Mouse (Mus musculus) heart, postnatal 25 days (tissue): ENCODE results near the gene Ciita. TPM values are rescaled to one million over a fixed set of nuclear protein-coding genes. Genes with fewer than 3 reads are reported as not detected.

Source experiments
- DNase-seq: peaks from one replicate; pipeline ENCODE4 v3.0.0; 2022; ENCODE audit warnings: low spot score
- intact Hi-C: fragments of 180-260 bp; cut with DNase I; formaldehyde crosslinking; loops from one replicate; pipeline ENCODE4 v1.15.1; 2025
- total RNA-seq, 2 experiments: library from RNA; stranded (reverse); gene quantifications; 2 replicates each; pipeline ENCODE4 v1.2.3; 2021

Ciita gene
- total RNA-seq, 2 experiments from 2014 or later = 0.52 to 0.64 TPM

GRCm38 (mm10) chr16:10508691-10509090 is 28.8 kb downstream of the Ciita start:
- intact Hi-C loops = no loop called here
- no peak for DNase-seq

DNA sequence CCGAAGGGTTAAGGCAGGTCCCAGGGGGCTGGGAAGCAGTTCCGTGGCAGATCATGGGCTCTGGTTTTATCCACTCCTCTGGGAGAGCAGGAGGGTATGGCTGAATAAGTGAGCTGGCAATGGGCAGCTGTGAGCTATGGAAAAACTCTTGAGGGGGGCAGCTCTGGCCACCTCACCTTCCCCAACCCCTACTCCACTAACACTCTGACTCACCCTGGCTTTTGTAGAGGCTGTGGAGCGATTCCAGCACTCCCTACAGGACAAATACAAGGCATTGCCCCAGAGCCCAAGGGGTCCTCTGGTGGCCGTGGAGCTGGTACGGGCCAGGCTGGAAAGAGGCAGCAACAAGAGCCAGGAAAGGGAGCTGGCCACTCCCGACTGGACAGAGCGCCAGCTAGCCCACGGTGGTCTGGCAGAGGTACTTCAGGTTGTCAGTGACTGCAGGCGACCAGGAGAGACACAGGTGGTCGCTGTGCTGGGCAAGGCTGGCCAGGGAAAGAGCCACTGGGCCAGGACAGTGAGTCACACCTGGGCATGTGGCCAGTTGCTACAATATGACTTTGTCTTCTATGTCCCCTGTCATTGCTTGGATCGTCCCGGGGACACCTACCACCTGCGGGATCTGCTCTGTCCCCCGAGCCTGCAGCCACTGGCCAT is 30.7 kb downstream of the Ciita start:
- no peak for DNase-seq
- intact Hi-C loops = no loop called here

- DNase-seq = no peak
- intact Hi-C loops = no loop called here
Observed at GRCm38 (mm10) chr16:10511134-10511520, 31.3 kb downstream of the Ciita start.

DNA sequence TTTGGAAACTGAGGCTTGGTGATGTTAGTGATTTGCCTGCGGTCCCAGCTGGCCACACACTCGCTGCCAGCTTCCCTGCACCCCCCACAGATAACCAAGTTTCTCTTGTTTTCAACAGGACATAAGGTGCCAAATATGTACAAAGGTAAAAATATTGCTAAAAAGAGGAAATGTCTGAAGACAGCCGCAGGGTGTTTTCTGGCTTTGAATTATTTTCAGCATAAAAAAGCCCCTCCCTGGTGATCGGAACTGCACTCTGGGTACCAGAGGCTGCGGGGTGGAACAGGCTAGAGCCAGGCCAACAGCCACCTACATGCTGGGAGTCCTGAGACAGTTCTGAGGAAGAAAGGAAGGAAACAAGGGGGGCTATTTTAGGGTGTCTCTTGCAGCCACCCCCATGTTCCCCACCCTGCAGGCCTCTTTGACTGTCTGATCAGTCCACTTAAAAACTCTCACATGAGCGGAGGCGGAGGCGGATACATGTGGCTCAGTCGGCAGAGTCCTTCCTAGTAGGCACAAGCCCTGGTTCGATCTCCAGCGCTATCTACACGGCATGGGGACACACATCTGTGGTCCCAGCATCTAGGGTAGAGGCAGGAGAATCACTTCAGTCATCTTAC is 36.2 kb downstream of the Ciita start:
- intact Hi-C loops = no loop called here
- DNase-seq = no peak

DNA sequence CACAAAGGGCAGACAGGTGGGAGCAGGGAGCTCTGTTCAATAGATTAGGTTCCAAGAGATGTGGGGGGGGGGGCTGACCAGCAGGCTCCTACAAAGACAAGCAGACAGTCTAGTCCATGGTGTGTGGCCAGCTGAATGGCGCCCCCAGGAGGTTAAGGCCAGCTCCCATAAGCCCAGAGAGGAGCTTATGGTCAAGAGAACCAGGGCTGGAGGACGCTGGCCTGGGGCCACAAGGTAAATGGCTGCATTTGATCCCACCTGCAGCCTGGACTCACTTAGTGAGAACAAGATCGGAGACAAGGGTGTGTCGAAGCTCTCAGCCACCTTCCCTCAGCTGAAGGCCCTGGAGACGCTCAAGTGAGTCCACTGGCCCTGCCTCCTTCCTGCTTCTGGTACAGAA is 38.2 kb downstream of the Ciita start:
- DNase-seq = no peak
- intact Hi-C loops = no loop called here

- no peak for DNase-seq
- intact Hi-C loops = loop anchor here (2.0 to 5.0 kb wide), 3 partner anchors 104 to 434 kb away; no protein-coding TSS in a partner anchor
Observed at GRCm38 (mm10) chr16:10520908-10521614, 41.2 kb downstream of the Ciita start.

DNA sequence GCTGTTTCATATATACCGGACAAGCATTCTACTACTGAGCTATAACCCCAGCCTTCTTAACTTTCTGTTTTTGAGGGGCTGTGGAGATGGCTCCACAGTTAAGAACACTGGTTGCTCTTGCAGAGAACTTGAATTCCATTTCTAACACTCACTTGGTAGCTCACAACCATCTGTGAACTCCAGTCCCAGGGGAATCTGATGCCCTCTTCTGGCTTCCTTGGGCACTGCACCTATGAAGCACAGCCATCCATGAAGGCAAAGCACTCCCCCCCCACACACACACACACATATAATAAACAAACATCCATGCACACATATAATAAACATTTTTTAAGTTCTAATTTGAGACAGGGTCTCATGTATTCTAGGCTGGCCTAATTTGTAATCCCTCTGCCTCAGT is 43.0 kb downstream of the Ciita start:
- intact Hi-C loops = loop anchor here (5.0 kb wide), 2 partner anchors 106 to 436 kb away; no protein-coding TSS in a partner anchor
- DNase-seq = no peak

DNA sequence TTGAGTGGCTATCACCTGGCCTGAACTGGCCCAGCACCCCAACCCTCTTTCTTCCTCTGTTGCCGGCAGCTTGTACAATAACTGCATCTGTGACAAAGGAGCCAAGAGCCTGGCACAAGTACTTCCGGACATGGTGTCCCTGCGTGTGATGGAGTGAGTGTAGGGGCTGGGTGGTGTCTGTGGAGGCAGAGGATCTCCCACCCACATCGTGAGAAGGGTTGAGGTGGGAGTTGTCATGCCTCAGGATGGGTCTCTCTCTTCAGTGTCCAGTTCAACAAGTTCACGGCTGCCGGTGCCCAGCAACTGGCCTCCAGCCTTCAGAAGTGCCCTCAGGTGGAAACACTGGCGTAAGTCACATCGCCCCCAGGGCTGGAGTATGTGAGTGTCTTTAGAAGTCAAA is 43.8 kb downstream of the Ciita start:
- no peak for DNase-seq
- intact Hi-C loops = loop anchor here (5.0 kb wide), 2 partner anchors 106 to 436 kb away; no protein-coding TSS in a partner anchor

DNA sequence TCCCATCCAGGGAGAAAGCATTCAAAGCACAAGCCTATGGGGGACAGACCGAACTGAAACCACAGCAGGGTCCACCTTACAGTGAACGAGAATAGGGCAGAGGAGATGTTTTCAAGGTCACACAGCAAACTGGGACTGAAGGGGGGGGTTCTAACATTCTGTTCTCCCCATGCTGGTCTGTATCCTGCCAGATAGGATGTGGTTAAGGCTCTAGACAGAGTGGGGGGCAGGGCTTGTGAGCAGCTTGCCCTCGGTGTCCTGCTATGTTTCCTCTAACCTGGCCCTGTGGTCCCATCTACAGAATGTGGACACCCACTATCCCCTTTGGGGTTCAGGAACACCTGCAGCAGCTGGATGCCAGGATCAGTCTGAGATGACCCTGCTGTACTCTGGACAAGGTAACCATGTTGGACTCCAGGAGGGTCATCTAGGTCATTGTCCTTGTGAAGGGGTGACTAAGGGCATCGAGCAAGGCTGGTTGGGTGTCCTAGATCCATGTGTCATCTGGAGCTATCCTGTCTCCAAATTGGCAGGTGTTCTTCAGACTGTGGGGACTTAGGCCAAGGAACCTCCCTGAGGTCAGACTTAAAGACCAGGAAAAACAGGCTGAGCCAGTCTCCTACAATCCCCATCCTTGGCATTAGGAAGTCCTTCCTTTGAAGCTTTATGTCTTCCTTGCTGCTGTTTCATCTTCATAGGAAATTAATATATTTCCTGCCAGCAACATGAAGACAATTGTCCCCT is 45.2 kb downstream of the Ciita start:
- DNase-seq = no peak
- intact Hi-C loops = loop anchor here (5.0 kb wide), 2 partner anchors 108 to 438 kb away; no protein-coding TSS in a partner anchor

DNA sequence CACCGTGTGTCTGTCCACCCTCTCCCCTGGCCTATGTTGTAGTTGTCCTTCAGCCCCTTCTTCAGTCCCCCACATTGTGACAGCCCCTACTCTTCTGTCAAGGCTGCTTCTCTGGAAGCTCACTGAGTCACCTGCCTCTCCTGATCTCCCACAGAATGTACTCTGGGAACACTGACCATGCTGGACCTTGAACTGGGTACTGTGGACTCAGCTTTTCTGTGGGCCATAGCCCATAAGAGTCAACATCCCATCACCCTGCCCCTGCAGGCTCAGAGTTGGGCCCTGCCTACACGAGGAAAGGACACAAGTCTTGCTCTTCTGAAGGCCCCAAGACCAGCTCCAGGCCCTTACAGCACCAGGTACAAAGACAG is 45.7 kb downstream of the Ciita start:
- intact Hi-C loops = no loop called here

DNA sequence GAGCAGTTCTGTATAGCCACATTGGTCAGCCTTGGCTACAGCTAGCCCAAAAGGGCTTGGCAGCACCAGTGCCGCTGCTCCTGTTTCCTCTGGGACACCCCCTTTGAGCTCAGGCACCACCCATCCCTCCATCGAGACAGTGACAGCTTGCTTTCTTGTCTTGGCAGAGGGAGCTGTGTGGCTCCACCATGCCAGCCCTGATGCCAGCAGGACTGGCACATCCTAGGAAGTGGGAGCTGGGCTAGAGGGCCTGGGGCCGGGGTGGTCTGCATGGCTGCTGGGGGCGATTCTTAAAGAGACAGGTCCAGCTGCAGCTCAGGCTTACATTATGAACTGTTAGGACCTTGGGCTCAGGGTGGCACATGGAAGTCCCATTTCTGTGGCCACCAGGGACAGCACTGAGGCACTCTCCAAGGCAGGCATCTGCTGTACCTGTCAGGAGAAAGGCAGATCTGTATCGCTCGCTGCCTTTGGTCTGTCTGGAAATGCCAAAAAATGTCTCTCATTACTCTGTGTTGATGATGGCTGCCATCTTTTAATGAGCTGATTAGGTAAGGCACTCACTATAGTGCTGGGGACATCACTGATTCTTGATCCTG is 47.3 kb downstream of the Ciita start:
- intact Hi-C loops = no loop called here

More for the DNA sequence above, 45.7 kb downstream of the Ciita start:
- DNase-seq = no peak

DNA sequence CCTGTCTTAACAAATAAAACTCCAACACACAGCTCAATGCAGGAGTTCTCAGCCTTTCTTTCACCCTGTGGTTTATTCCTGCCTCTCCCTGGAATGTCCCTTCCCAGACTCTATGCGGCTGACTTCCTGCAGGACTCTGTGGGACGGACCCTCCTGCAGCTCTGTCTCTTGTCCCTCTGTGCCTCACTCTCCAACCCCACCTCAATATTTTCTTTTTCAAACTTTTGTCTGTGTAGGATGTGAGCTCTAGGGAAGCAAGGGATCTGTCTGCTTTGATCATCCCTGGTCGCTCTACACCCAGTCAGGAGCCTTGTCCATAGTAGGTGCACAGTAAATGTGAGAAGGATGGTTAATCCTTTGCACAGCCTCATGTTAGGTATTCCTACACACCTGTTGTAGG is 48.5 kb downstream of the Ciita start:
- no peak for DNase-seq
- intact Hi-C loops = no loop called here

More for the DNA sequence above, 47.3 kb downstream of the Ciita start:
- no peak for DNase-seq

GRCm38 (mm10) chr16:10530179-10530578 is 50.3 kb downstream of the Ciita start:
- DNase-seq = no peak
- intact Hi-C loops = no loop called here

DNA sequence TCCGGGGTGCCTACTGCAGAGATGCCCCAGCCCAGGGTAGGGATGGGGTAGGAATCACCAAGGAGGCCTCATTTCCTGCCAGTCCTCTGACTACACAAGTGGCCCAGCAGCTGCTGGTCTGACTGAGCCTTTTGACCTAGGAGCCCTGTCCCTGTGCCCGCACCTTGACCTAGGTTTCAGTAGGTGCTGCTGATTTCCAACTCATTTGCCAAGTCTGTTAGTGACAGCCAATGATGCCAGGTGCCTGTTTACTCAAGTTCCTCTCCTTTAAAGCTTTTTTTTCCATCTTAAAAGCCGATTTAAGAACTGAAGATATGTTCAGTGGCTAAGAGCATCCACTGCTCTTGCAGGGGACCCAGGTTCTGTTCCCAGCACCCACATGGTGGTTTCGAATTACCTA is 53.9 kb downstream of the Ciita start:
- DNase-seq = no peak
- intact Hi-C loops = no loop called here

DNA sequence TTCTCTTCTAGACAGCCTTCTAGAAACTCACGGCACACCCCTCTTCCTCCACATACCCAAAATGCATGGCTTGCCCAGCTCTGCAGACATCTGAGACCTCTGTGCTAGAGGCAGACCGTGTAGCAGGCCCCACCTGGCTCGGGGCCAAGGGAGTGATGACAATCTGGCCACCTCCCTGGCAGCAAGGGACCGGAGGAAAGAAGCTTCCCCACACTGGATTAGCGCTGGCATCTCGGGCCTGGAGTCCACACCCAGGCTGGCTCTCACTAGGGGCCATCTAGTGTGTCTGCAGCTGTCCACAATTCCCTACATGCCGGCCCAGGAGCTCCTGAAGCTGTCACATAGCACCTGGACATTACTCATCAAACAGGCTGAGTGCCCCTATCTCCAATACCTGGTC is 54.7 kb downstream of the Ciita start:
- intact Hi-C loops = no loop called here
- DNase-seq = no peak

- no peak for DNase-seq
- intact Hi-C loops = no loop called here
Observed at GRCm38 (mm10) chr16:10536323-10536722, 56.5 kb downstream of the Ciita start.

- intact Hi-C loops = no loop called here
- DNase-seq = no peak
Observed at GRCm38 (mm10) chr16:10536961-10537360, 57.1 kb downstream of the Ciita start.

DNA sequence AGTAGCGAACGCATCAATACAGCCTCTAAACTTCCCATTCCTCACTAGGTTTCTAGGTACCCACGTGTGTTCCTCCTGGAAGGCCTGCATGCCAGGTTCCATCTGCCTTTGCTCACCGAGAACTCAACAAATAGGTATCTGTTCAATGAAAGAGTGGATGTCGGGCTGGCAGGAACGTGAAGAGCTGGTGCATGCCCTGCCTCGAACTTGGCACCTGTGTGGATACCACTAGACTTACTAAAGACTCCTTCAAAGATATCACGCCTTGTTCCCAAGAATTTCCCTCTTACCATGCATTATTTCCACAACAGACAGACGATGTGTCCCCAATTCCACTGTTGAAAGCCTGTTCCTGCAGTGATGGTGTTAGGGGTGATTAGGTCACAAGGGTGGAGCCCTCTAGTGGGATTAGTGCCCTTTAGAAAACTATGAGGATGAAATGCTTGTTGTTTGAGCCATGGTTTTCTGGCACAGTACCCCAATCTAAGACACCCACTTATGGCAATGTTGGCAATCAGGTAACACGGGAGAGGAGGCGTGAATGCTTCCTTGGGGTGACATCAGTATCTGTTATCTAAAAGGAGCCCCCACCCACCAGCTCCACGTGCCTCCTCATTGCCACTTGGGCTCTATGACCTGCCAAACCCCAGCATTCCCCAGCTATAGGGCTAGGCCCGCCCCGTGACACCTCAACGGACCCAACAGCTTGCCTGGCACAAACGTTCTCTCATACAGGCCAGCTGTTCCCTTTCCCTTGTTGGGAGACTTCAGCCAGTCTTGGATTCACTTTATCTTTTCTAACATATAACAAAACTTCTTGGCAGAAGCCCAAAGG is 61.1 kb downstream of the Ciita start:
- intact Hi-C loops = loop anchor here (10.0 kb wide), 2 partner anchors 594 to 714 kb away; partner anchors contain the start of genes Gspt1 and Txndc11

GRCm38 (mm10) chr16:10541598-10541930 is 61.7 kb downstream of the Ciita start:
- DNase-seq = peak; percentile 8
- intact Hi-C loops = loop anchor here (10.0 kb wide), 2 partner anchors 593 to 713 kb away; partner anchors contain the start of genes Gspt1 and Txndc11

More for the DNA sequence above, 61.1 kb downstream of the Ciita start:
- no peak for DNase-seq
